Mouse (Mus musculus): ENCODE data around the gene Stmn1.

The Stmn1 gene

GRCm38 (mm10) chr4:134468215-134468575, at the start of gene Stmn1:
Stmn1 (plus strand) TSS chr4:134468320.
- DNase-seq (ENCODE audit: low read depth, low spot score) = peak; percentile 89

GRCm38 (mm10) chr4:134421971-134422370, 46.1 kb upstream of the Stmn1 start:
- no peak for DNase-seq (ENCODE audit: low read depth, low spot score)

- no peak for DNase-seq (ENCODE audit: low read depth, low spot score)
These were observed 44.2 kb upstream of the Stmn1 start for GRCm38 (mm10) chr4:134423949-134424348.

GRCm38 (mm10) chr4:134425088-134425487, 43.0 kb upstream of the Stmn1 start:
- DNase-seq (ENCODE audit: low read depth, low spot score) = no peak

GRCm38 (mm10) chr4:134430381-134431004, 37.6 kb upstream of the Stmn1 start:
- DNase-seq (ENCODE audit: low read depth, low spot score) = peak; percentile 51

- DNase-seq (ENCODE audit: low read depth, low spot score) = no peak
These were observed 35.3 kb upstream of the Stmn1 start for GRCm38 (mm10) chr4:134432686-134433360.

GRCm38 (mm10) chr4:134436185-134436584, 31.9 kb upstream of the Stmn1 start:
- DNase-seq (ENCODE audit: low read depth, low spot score) = no peak

- DNase-seq (ENCODE audit: low read depth, low spot score) = no peak
These were observed 31.5 kb upstream of the Stmn1 start for GRCm38 (mm10) chr4:134436659-134437058.

GRCm38 (mm10) chr4:134439119-134439518, 29.0 kb upstream of the Stmn1 start:
- DNase-seq (ENCODE audit: low read depth, low spot score) = no peak

- no peak for DNase-seq (ENCODE audit: low read depth, low spot score)
These were observed 28.2 kb upstream of the Stmn1 start for GRCm38 (mm10) chr4:134439919-134440318.

GRCm38 (mm10) chr4:134442216-134442615, 25.9 kb upstream of the Stmn1 start:
- no peak for DNase-seq (ENCODE audit: low read depth, low spot score)

- no peak for DNase-seq (ENCODE audit: low read depth, low spot score)
These were observed 24.5 kb upstream of the Stmn1 start for GRCm38 (mm10) chr4:134443589-134443988.

- no peak for DNase-seq (ENCODE audit: low read depth, low spot score)
These were observed 23.2 kb upstream of the Stmn1 start for GRCm38 (mm10) chr4:134444949-134445348.

GRCm38 (mm10) chr4:134445489-134445888, 22.6 kb upstream of the Stmn1 start:
- no peak for DNase-seq (ENCODE audit: low read depth, low spot score)

- no peak for DNase-seq (ENCODE audit: low read depth, low spot score)
These were observed 20.2 kb upstream of the Stmn1 start for GRCm38 (mm10) chr4:134447966-134448365.

- no peak for DNase-seq (ENCODE audit: low read depth, low spot score)
These were observed 18.3 kb upstream of the Stmn1 start for GRCm38 (mm10) chr4:134449595-134450391.

- no peak for DNase-seq (ENCODE audit: low read depth, low spot score)
These were observed 17.5 kb upstream of the Stmn1 start for GRCm38 (mm10) chr4:134450392-134451195.

- DNase-seq (ENCODE audit: low read depth, low spot score) = no peak
These were observed 16.6 kb upstream of the Stmn1 start for GRCm38 (mm10) chr4:134451484-134451883.

GRCm38 (mm10) chr4:134453619-134454400, 14.3 kb upstream of the Stmn1 start:
- DNase-seq (ENCODE audit: low read depth, low spot score) = no peak

- no peak for DNase-seq (ENCODE audit: low read depth, low spot score)
These were observed 12.8 kb upstream of the Stmn1 start for GRCm38 (mm10) chr4:134455310-134455709.
